Mouse (Mus musculus): Measurements from ENCODE around the gene Col4a1.

The Col4a1 gene

GRCm38 (mm10) chr8:11186456-11186855 is 126.2 kb downstream of the Col4a1 start:
- DNase-seq (ENCODE audit: low read depth, low spot score), result no peak
- Histone ChIP-seq H3K36me3 (ENCODE audit: control insufficient read depth, insufficient read depth, low read length, poor library complexity, severe bottlenecking) (no peaks in the 10 kb centered on the region), H3K27me3 (ENCODE audit: control insufficient read depth, insufficient read depth, low read length, poor library complexity, severe bottlenecking) (no peaks in the 10 kb centered on the region)

DNA sequence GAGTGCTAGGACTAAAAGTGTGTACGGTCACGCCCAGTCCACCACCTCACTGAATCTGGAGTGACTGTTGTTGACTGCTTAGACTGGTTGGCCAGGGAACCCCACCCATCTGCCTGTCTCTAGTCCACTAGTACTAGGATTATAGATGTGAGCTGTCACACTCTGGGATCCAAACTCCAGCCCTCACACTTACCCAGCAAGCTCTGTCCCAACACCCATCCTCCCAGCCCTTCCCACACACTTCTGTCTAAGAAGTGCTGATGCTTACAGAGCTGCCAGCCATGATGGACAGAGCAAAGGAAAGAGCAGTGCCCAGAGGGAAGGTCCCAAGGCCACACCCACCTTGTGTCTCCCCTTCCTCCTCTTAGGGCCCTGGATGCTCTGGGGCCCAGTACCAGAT is 127.0 kb downstream of the Col4a1 start:
- no peaks in the 10 kb centered on the region for H3K36me3 ChIP-seq (ENCODE audit: control insufficient read depth, insufficient read depth, low read length, poor library complexity, severe bottlenecking)
- DNase-seq (ENCODE audit: low read depth, low spot score), result no peak
- H3K27me3 ChIP-seq (ENCODE audit: control insufficient read depth, insufficient read depth, low read length, poor library complexity, severe bottlenecking), result no peaks in the 10 kb centered on the region

DNA sequence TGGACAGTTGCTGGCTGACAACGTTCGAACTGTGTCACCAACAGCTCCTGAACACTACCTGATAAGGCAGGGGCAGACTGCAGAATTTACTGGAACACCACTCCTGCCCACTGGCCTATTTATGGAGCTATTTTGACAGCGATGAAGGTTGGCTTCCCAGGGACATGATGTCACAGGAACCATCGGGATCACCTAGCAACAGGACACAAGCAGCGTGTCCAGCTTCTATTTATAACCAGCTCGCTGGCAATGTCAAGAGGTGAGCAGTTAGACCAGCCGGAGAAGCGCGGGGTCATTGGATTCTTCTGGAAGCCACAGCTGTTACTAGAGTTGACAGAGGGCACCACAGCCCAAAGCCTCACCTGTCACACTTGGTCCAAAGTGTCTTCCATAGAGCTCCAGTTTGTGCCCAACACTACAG is 129.0 kb downstream of the Col4a1 start:
- DNase-seq (ENCODE audit: low read depth, low spot score), result no peak
- no peaks in the 10 kb centered on the region for H3K36me3 ChIP-seq (ENCODE audit: control insufficient read depth, insufficient read depth, low read length, poor library complexity, severe bottlenecking)
- H3K27me3 ChIP-seq (ENCODE audit: control insufficient read depth, insufficient read depth, low read length, poor library complexity, severe bottlenecking), result no peaks in the 10 kb centered on the region

DNA sequence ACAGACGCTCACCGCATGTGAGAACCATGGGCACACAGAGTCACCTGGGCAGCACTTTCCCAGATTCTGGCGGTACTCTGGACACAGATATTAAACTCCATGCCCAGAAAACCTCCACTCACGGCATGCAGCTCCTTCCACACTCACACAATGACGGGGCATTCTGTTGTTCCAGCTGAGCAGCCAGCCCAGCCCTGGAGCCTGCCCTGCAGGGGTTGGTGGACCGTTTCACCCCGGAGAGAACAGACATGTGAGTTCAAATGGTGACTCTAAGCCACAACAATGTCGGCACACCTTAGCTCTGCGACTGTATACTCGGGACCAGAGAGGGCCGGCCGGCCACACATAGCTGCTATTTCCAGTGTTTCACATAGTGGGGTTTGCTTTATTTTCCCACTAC is 130.0 kb downstream of the Col4a1 start:
- no peaks in the 10 kb centered on the region for H3K27me3 ChIP-seq (ENCODE audit: control insufficient read depth, insufficient read depth, low read length, poor library complexity, severe bottlenecking)
- DNase-seq (ENCODE audit: low read depth, low spot score), result peak; percentile 37
- H3K36me3 ChIP-seq (ENCODE audit: control insufficient read depth, insufficient read depth, low read length, poor library complexity, severe bottlenecking), result no peaks in the 10 kb centered on the region

DNA sequence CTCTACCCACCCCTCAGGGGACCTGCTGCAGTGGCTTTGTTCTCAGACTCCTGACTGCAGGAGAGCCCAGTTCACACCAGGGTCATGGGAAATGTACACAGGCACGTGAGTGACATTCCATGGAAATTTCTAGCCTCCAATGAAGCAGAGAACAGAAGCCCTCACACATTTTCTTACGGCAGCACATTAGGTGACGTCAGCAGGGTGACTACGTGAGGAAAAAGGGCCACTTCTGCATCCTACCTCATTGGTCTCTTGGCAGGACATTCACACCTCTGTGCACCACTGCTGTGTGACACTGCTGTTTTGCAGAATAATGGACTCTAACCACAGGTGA is 130.5 kb downstream of the Col4a1 start:
- peak; percentile 57 for DNase-seq (ENCODE audit: low read depth, low spot score)

DNA sequence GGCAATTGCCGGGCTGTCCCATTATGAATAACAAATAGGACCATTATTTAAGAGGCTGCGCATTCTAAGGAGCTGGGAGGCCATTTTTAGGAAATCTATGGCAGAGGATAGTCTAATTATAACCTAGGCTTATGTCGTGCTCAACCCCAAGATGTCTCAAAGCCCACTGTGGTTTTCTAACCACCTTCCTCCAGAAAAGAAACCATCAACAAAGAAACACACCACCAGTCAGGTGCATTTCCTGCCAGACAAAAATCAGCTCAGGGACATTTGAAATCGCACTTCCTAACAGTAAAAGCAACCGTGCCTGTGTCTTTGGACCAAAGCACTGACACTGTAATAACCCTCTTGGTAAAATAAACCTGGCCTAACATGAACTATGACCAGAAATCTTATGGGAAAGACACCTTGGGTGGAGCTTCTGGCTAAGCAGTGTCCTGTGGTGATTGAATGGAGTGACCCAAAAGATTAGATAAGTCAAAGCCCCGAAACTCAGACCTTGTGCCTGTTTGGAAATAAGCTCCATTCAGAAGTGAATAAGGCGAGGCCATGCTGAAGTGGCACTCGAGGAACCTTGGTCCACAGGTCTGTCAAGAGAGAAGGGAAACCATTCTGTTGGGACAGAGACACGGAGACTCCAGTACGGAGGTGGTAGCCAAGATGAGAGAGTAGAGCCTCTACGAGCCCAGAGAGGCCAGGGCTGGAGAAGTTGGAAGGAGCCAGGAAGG is 131.0 kb downstream of the Col4a1 start:
- Histone ChIP-seq H3K36me3 (ENCODE audit: control insufficient read depth, insufficient read depth, low read length, poor library complexity, severe bottlenecking) (no peaks in the 10 kb centered on the region), H3K27me3 (ENCODE audit: control insufficient read depth, insufficient read depth, low read length, poor library complexity, severe bottlenecking) (no peaks in the 10 kb centered on the region)
- DNase-seq (ENCODE audit: low read depth, low spot score), result peak; percentile 63

More for the DNA sequence above, 130.5 kb downstream of the Col4a1 start:
- H3K27me3 ChIP-seq (ENCODE audit: control insufficient read depth, insufficient read depth, low read length, poor library complexity, severe bottlenecking), result no peaks in the 10 kb centered on the region
- H3K36me3 ChIP-seq (ENCODE audit: control insufficient read depth, insufficient read depth, low read length, poor library complexity, severe bottlenecking), result no peaks in the 10 kb centered on the region

- no peaks in the 10 kb centered on the region for H3K36me3 ChIP-seq (ENCODE audit: control insufficient read depth, insufficient read depth, low read length, poor library complexity, severe bottlenecking)
- DNase-seq (ENCODE audit: low read depth, low spot score), result no peak
- H3K27me3 ChIP-seq (ENCODE audit: control insufficient read depth, insufficient read depth, low read length, poor library complexity, severe bottlenecking), result no peaks in the 10 kb centered on the region
Measured at GRCm38 (mm10) chr8:11179869-11180268, 132.8 kb downstream of the Col4a1 start.

DNA sequence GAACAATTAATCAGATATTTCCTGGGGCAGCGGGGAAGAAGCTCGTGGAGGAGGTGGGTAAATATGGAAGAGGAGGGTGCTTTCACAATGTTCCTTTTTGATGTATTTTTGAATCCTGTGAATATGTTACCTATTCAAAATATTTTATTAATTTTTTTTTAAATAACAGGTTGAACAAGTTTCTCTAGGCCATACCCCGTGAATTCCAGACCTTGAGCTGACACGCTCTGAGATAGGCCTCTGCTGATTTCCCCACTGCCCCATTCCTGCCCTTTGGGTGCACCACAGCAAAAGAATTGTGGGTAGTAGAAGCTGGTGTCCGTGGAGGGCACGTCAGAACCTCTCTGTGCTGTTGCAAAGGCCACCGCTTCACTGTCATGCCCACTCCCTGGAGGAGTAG is 136.2 kb downstream of the Col4a1 start:
- DNase-seq (ENCODE audit: low read depth, low spot score), result no peak
- Histone ChIP-seq H3K27me3 (ENCODE audit: control insufficient read depth, insufficient read depth, low read length, poor library complexity, severe bottlenecking) (no peaks in the 10 kb centered on the region), H3K36me3 (ENCODE audit: control insufficient read depth, insufficient read depth, low read length, poor library complexity, severe bottlenecking) (no peaks in the 10 kb centered on the region)

- Histone ChIP-seq H3K27me3 (ENCODE audit: control insufficient read depth, insufficient read depth, low read length, poor library complexity, severe bottlenecking) (no peaks in the 10 kb centered on the region), H3K36me3 (ENCODE audit: control insufficient read depth, insufficient read depth, low read length, poor library complexity, severe bottlenecking) (no peaks in the 10 kb centered on the region)
- DNase-seq (ENCODE audit: low read depth, low spot score), result peak; percentile 87
Measured at GRCm38 (mm10) chr8:11173284-11174191, 139.1 kb downstream of the Col4a1 start.

DNA sequence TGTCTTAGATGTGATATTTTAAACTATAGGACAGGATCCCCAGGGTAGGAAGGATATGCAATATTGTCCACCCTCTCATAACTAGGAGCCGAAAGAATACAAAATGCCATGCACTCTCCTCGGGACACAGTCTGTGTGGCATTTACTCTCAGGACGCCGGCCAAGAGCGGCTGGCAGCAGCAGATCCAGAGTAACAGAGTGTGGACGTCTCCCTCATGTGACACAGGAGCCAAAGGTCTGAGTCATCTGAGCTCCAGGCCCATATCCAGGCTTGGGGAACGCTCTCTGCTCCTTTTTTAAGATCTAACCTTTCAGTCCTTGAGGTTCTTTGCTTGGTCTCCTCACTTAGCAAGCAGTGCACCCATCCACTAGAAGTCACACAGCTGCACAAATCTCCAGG is 141.1 kb downstream of the Col4a1 start:
- DNase-seq (ENCODE audit: low read depth, low spot score), result no peak
- Histone ChIP-seq H3K27me3 (ENCODE audit: control insufficient read depth, insufficient read depth, low read length, poor library complexity, severe bottlenecking) (no peaks in the 10 kb centered on the region), H3K36me3 (ENCODE audit: control insufficient read depth, insufficient read depth, low read length, poor library complexity, severe bottlenecking) (no peaks in the 10 kb centered on the region)

GRCm38 (mm10) chr8:11169383-11169782 is 143.2 kb downstream of the Col4a1 start:
- no peaks in the 10 kb centered on the region for H3K36me3 ChIP-seq (ENCODE audit: control insufficient read depth, insufficient read depth, low read length, poor library complexity, severe bottlenecking)
- DNase-seq (ENCODE audit: low read depth, low spot score), result no peak
- H3K27me3 ChIP-seq (ENCODE audit: control insufficient read depth, insufficient read depth, low read length, poor library complexity, severe bottlenecking), result no peaks in the 10 kb centered on the region

GRCm38 (mm10) chr8:11168780-11169179 is 143.8 kb downstream of the Col4a1 start:
- no peaks in the 10 kb centered on the region for H3K27me3 ChIP-seq (ENCODE audit: control insufficient read depth, insufficient read depth, low read length, poor library complexity, severe bottlenecking)
- DNase-seq (ENCODE audit: low read depth, low spot score), result peak; percentile 40
- no peaks in the 10 kb centered on the region for H3K36me3 ChIP-seq (ENCODE audit: control insufficient read depth, insufficient read depth, low read length, poor library complexity, severe bottlenecking)

DNA sequence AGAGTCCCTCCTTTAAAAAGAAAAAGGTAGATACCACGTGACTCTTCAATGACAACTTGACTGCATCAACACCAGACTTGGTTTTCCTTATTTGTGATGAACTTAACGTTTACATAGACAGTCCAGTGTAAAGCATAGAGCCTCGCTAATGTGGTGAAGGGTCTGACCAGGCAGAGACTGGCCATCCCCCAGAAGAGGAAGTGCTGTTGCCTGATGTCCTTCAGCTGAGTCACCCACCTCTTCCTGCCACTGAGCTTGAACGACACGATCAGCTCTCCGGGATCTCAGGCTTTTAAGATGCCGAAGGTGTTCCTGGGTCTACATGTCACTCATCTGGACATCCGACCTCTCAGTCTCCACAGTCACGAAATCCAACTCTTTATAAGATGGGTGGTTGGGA is 144.7 kb downstream of the Col4a1 start:
- no peaks in the 10 kb centered on the region for H3K27me3 ChIP-seq (ENCODE audit: control insufficient read depth, insufficient read depth, low read length, poor library complexity, severe bottlenecking)
- H3K36me3 ChIP-seq (ENCODE audit: control insufficient read depth, insufficient read depth, low read length, poor library complexity, severe bottlenecking), result no peaks in the 10 kb centered on the region
- no peak for DNase-seq (ENCODE audit: low read depth, low spot score)

GRCm38 (mm10) chr8:11165592-11165991 is 147.0 kb downstream of the Col4a1 start:
- no peaks in the 10 kb centered on the region for H3K27me3 ChIP-seq (ENCODE audit: control insufficient read depth, insufficient read depth, low read length, poor library complexity, severe bottlenecking)
- no peak for DNase-seq (ENCODE audit: low read depth, low spot score)
- H3K36me3 ChIP-seq (ENCODE audit: control insufficient read depth, insufficient read depth, low read length, poor library complexity, severe bottlenecking), result no peaks in the 10 kb centered on the region

- no peaks in the 10 kb centered on the region for H3K27me3 ChIP-seq (ENCODE audit: control insufficient read depth, insufficient read depth, low read length, poor library complexity, severe bottlenecking)
- no peak for DNase-seq (ENCODE audit: low read depth, low spot score)
- H3K36me3 ChIP-seq (ENCODE audit: control insufficient read depth, insufficient read depth, low read length, poor library complexity, severe bottlenecking), result no peaks in the 10 kb centered on the region
Measured at GRCm38 (mm10) chr8:11156319-11156692, 156.3 kb downstream of the Col4a1 start.
